Mouse (Mus musculus) liver, adult (tissue): ENCODE results near the gene Keg1.

Experiments
- GATA4 ChIP-seq: IDR thresholded peaks from 2 replicates; pipeline ENCODE4 v1.6.1; 2014; ENCODE audit warnings: mild to moderate bottlenecking, low read length; ENCODE audit not compliant: insufficient replicate concordance

The Keg1 gene

DNA sequence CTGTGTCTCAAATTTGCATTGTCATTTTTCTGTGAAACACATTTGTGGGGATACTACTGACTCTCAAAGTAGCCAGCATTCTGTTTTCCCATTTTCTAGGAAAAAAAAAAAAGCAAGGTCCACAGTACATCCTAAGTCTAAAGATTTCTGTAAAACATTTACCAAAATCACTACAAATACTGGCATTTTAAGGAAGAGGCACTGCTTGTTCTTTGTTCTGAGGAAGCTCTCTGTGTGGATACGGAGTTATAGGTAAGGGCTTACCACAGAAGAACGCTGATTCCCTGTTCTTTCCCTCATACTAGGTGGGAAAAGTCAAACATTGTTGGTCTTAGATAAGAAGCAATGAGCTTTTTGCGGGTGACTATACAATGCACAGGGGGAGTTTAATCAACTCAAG, at the start of gene Keg1:
Gene Keg1, plus strand, starts transcription at position 197 of the 400 bp plus-strand sequence.
- TF ChIP-seq GATA4: no peak

DNA sequence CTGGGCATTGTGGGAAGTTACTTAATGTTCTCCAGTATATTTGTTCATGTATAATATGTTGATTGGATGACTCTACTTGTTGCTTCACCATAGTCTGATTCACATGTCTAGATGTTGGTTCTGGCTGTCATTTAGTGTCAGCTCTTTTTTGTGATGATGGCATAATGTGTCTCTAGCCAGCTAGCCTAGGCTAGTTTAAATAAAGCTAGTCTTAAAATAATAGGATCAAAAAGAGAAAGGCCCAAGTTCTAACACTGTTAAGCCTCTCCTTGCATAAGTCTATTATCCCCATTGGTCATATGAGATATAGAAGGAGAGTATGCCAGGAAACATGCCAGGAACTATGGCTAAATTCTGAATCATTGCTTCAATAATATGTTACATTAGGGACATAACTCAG, 46.1 kb upstream of the Keg1 start:
- no peak for TF ChIP-seq GATA4

DNA sequence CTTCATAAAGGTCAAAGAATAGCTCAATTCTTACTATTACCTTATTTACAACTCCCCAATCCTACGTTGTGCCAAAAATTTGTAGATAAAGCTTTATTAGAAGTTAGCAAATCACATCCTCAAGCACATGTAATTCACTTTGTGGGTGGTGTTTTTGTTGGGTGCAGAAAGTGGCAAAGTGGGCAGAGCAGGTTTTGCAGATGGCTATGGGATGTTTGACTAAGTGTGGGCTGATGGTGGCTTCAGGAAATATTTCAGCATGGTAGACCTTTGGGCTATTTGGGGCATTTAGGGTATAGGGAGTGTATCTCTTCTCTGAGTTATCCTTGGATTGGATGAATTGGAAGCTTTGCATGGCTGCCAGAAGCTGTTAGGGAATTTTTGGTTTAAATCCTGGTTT, 29.4 kb upstream of the Keg1 start:
- no peak for TF ChIP-seq GATA4

DNA sequence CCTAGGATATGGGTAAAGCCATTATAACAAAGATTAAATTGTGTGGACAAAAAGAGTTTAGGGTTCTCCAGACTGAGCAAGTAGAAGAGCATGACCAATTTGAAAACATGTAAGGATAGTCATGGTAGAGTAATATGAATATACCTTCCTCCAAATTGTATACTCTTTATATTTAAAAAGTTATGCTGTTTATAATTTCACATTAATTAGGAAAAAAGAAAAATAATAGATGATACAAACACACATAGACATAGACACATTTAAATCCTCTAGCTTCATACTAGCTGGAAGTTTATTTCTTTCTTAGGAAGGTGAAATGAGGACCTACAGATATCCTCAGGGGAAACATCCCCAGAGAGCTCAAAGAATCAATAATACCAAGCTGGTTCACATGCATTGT, 25.4 kb upstream of the Keg1 start, which contains the start of gene Olfr1442:
Gene Olfr1442, plus strand, starts transcription at position 301 of the 400 bp plus-strand sequence.
- no peak for TF ChIP-seq GATA4

DNA sequence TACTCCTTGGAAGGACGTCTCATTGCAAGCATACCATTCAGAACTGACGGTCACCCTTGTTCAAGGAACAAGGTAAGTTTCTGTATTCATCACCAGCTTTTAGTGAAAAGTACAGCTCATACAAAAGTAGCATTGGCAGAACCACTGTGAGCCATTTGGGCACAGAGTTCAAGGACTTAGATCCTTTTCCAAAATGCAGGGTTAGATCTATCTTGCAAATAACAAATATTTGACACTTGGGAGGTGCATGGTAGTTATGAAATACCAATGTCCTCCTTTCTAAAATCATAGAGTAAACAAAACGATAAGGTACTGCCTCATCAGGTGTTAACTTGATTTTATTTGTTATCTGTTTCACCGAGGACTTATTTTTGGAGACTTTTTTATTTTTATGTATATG, 24.5 kb upstream of the Keg1 start:
- no peak for TF ChIP-seq GATA4

DNA sequence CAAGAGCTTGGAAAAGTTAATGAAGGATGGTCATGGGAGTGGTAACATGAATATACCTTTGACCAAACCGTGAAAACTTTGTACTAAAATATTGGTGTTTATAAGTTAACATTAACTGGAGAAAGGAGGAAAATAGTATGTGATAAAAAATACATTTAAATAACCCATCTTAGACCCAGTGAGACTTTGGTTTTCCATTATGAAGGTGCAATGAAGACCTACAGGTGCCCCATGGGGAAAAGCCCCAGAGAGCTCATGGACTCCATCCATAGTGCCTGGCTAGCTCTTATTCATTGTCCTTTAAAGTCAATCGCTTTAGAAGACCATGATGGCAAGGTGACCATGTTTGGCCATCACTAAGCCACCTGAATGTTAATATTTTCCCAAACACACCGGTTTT, 17.8 kb upstream of the Keg1 start, which contains the start of gene Olfr1443:
Gene Olfr1443, plus strand, starts transcription at position 301 of the 400 bp plus-strand sequence.
- no peak for TF ChIP-seq GATA4

DNA sequence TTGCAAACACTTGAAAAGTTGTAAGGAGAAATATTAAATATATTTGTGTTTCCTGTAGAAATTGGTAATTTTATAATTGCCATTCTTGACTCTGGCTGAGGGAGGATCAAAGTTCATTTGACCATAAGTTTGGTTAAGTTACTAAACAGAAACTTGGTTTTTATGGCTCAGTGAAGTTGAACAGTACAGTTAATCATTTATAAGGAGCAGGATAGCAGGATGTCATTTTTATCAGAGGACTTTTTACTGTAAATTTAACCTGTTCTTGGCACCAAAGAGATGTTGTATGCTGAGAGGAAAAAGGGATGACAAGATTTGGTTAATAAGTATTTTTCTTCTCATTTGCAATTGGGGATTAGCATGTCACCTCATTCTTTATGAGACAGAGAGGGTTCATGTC, 10.9 kb upstream of the Keg1 start:
- TF ChIP-seq GATA4: no peak

DNA sequence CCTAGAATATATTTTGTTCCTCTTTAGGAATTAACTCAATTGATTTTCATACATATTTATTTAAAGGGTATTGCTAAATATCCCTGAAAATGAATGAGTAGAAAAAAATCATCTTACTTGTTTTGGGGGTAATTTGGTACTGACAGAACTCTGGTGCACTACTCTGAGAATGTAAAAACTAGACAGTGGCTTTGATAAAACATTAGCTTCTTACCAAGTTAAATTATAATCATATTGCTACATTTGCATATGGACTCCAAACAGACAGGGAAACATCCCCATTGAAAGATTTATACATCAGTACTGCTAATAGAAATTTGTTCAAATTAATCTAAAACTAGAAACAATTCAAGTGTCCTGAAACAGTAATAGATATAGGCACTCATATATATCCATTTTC, 10.4 kb upstream of the Keg1 start:
- no peak for TF ChIP-seq GATA4

DNA sequence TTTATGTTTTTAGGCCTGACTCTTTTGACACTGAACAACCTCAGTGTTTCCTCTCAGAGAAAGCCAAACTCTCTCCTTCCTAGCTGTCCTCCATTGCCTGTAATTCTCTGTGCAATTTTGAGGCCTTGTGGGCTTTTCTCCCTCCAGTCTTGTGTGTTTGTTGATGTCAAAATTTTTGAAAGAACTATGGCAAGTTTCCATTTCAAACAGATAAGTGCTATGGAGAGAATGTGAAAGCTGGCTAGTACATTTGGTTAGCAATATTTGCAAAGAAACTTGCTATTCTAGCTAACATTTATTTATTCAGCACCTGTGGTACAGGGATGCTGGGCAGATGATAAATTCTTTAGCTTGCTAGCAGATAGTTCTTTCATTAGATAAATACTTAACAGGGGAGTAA, 635 bp downstream of the Keg1 start:
- TF ChIP-seq GATA4: no peak

DNA sequence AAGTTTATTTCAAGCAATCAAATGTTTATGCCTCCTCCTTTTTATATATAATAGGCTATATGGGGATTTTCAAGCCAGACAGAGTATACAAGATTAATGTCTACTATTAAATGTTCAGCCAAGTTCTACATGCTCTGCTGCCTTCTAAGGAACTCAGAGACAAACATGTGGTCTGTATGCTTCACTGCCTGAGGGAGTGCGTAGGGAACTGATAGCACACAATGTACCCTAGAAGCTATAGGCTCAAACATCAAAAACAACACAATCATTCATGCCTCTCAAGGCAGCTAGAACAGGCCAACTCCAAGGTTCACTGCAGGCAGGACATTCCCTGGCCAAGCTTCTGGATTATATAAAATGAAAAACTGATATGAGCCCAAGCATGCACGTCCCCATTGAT, 12.9 kb downstream of the Keg1 start:
- no peak for TF ChIP-seq GATA4

DNA sequence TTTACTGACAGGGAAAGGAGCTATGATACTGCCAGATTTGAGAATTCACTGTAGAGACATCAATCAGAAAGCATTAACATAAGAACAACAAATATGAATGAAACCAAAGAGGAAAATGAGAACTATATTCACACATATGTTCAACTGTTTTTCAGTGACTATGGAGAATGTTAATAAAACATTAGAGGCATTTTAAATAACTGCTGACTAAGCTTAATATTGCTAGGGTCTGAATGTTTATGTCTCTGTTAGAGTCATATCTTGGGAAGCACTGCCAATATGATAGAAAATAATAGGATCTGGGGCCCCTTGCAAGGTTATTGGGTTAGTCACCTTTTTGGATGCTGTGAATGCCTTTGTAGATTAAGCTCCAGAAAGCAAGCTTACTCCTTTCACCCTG, 13.4 kb downstream of the Keg1 start:
- no peak for TF ChIP-seq GATA4

DNA sequence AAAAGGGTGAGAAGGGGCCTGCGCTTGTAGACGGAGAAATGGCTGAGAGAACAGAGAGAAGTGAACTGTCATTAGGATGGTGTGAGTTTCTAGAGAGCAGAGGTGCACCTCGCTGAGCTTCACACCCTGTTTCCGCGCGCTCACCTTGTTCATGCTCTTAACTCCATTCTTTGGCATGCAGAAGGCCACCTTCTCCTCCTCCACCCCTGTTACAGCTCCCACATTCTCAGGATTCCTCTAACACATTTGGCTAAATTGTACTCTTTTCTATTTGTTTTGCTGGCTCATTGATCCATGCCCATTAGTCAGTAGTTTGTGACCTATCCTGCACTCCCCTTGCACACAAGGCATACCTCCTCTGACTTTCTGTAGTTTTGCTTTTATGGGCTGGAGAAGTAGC, 23.6 kb downstream of the Keg1 start:
- TF ChIP-seq GATA4: no peak

DNA sequence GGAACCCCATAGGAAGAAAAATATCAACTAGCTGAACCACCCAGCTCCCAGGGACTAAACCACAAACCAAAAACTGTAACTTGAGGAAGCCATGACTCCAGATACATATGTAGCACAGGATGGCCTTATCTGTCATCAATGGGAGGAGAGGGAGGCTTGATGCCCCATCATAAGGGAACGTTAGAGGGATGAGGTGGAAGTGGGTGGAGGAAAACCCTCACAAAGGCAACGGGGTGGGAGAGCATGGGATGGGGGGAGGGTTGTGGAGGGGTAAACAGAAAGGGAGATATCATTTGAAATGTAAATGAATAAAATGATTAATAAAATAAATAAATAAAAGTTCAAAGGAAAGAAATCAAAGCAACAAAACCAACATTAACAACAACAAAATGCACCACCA, 24.9 kb downstream of the Keg1 start:
- no peak for TF ChIP-seq GATA4

DNA sequence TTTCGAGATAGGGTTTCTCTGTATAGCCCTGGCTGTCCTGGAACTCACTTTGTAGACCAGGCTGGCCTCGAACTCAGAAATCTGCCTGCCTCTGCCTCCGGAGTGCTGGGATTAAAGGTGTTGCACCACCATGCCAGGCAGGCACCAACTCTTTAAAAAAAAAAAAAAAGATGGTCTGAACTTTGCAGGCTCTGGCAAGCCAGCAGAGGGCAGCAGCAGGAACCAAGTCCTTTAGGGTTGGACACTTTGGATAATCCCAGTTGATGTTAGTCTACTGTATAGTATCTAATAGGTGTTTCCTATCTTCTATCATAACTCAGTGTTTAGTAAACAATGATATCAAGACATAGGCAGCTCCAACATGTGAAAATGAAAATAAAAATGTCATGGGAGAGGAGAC, 26.7 kb downstream of the Keg1 start:
- no peak for TF ChIP-seq GATA4

DNA sequence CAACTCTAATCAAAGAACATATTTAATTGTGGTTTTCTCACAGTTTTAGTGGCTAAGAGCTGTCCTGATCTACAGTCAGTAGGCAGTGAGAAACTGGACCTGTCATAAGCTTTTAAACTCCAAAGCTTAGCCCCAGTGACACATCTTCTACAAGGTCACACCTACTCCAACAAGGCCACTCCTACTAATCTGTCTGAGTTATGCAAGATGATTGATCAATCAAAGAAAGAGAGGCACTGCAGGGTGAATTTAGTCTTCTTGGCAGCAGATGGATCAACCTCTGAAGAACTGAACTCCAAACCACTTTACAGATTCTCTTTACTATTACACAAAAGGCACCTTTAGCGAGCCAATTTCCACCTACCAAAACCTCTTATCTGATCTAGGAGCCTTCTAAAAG, 30.3 kb downstream of the Keg1 start:
- TF ChIP-seq GATA4: no peak

DNA sequence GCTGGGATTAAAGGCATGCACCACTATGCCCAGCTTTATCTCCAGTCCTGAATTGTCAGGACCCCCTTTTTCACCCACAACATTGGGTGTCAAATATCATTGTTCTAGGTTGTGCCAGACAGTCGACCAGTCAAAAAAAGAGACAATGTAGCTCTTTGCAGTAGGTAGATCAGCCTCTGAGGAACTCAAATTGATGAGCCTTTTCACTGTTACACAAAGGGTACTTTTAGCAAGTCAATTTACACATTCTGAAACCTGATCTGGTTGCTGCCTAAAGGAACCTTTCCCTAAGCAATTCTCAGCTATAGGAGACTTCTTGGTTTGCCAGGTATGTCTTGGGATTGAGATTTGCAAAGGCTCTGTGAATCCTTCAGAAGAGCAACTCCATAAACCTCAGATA, 35.5 kb downstream of the Keg1 start:
- no peak for TF ChIP-seq GATA4

DNA sequence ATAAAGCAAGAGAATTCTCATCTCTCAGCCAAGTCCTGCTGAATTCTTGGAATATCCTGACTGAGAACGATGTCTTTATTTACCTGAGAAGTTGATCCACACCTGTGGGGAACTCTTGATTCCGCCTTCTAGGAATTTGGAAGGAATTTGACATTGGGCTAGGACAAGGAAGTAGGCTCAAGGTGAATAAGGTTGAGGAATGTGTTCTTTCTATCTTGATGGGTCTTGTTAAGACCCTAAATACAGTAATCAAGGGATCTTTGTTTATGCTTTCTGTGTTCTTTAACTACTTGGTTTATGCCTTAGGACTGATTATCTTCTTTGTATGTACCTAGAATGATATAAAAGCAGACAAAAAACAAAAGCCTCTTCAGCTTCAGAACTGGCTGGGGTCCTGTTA, 36.4 kb downstream of the Keg1 start:
- TF ChIP-seq GATA4: no peak

DNA sequence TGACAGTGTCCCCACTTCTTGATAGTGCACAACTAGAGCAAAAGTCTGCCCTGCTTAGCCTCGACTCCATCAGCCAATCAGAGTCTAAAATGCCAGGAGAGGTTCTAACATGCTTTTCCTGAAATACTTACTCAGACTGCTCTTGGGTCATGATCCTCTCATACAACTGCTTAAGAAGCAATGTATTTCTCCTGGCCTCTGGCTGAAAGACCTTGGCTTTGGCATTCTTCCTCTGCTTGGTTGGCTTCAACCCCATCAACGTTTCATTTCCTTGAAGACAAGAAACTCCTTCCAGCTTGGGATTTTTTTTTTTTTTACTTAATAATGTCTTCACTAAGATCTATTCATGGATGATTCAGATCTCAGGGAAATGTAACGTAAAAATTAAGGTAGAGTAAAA, 60.7 kb downstream of the Keg1 start:
- no peak for TF ChIP-seq GATA4

DNA sequence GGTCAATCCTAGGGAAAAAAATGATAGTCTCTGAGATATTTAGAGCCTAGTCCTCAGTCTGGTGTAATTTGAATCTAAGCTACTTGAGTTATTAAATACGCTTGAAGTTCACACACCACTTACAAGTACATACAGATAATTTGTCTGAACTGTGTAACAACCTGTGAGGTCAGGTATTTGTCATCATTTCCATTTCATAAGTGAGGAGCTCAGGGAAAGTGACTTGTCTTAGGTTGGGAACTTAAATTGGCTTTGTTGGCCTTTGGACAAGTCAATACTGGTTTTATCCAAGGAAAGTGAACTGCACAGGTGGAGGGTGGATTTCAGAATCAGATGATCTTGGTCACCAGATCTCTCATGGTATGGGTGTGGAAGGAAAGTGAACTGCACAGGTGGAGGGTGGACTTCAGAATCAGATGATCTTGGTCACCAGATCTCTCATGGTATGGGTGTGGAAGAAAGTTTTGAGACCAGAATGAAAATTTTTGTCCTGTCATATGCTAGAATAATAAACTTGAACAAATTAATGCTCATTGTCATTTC, 63.4 kb downstream of the Keg1 start:
- TF ChIP-seq GATA4: no peak

DNA sequence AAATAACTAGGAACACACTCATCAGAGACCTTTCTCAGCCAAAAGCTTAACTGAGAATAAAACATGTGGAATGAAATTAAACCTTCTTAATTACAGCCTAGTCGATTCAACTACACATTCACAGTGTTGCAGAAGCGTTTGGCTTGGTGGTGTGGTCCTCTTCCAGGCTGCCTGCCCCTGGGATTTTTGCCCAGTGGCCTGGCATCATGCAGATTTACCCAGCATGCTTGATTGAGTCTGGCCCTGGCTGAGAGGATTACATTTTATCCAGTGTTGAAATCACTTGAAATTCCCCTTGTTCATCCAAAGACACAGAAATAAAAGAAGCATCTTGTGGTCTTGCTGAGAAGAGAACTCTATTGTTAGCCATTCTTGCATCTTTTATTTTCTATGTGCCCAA, 64.1 kb downstream of the Keg1 start:
- TF ChIP-seq GATA4: no peak
